Mouse (Mus musculus): ENCODE data around the gene Rev3l. TPM values are rescaled to one million over a fixed set of nuclear protein-coding genes. Genes with fewer than 3 reads are reported as not detected.

Rev3l gene
- polyA plus RNA-seq, 1 experiment from 2014 or later, result 18.2 TPM

GRCm38 (mm10) chr10:39730976-39731735 lies 762 bp upstream of the Rev3l start:
- Histone ChIP-seq H3K27me3 (ENCODE audit: control insufficient read depth, insufficient read depth, low read length) (no peaks in the 10 kb centered on the region), H3K27ac (ENCODE audit: low read length) (peak overlapping the region; percentile 100), H3K9ac (ENCODE audit: low read length) (peak overlapping the region; percentile 91), H3K4me2 (ENCODE audit: low read depth, low read length) (peak overlapping the region; percentile 57), H3K4me3 (replicated peaks; ENCODE audit: low read length) (peak overlapping the region; percentile 77), H3K4me1 (ENCODE audit: control insufficient read depth, insufficient read depth, low read length) (peaks cover 11% of the 10 kb centered on the region), H3K36me3 (ENCODE audit: control insufficient read depth, insufficient read depth, low read length) (no peaks in the 10 kb centered on the region), H3K9me3 (replicated peaks; ENCODE audit: control insufficient read depth, low read length) (no peaks in the 10 kb centered on the region)
- under 1% methylated on average over 49 of the region's 66 CpGs for WGBS
- ATAC-seq (ENCODE audit: insufficient read depth, low FRiP score), result peak; percentile 95

DNA sequence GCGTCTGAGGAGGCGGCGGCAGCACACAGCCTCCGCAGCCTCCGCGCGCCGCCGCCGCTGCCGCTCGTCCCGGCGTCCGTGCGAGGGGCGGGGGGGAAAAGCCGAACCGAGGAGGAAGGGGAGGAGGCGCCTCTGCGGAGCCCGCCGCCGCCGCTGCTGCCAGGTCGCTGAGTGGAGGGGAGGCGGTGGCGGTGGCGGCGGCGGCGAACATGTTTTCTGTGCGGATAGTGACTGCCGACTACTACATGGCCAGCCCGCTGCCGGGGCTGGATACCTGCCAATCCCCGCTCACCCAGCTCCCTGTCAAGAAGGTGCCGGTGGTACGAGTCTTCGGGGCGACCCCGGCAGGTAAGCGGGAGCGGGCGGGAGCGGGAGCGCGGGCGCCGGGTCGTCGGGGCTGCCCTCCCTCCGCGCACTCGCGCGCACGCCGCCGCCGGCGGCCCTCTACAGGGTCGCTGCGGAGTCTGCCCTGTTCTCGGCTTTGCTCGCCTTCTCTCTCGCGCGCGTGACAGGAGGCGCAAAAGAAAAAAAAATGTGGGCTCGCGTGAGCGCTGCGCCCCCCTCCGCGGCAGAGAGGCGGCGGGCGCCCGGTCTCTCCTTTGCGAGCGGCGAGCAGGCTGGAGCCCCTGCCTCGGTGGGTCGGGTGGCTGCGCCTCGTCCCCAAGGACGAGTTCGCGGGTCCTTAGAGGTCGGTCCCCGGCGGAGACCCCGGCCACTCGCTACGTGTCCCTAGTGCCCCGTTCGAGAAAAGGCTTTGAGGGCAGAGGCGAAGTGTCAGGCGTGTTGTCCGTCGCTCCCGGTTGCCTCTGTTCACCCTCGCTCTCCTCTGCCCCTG lies 565 bp downstream of the Rev3l start:
- under 1% methylated on average over 96 of the region's 105 CpGs for WGBS
- Histone ChIP-seq H3K36me3 (ENCODE audit: control insufficient read depth, insufficient read depth, low read length) (no peaks in the 10 kb centered on the region), H3K4me3 (replicated peaks; ENCODE audit: low read length) (peak overlapping the region; percentile 77), H3K9ac (ENCODE audit: low read length) (peak overlapping the region; percentile 91), H3K4me1 (ENCODE audit: control insufficient read depth, insufficient read depth, low read length) (peaks cover 11% of the 10 kb centered on the region), H3K4me2 (ENCODE audit: low read depth, low read length) (peak overlapping the region; percentile 68), H3K27me3 (ENCODE audit: control insufficient read depth, insufficient read depth, low read length) (no peaks in the 10 kb centered on the region), H3K27ac (ENCODE audit: low read length) (peak overlapping the region; percentile 100), H3K9me3 (replicated peaks; ENCODE audit: control insufficient read depth, low read length) (no peaks in the 10 kb centered on the region)
- ATAC-seq (ENCODE audit: insufficient read depth, low FRiP score), result peak; percentile 37

GRCm38 (mm10) chr10:39733101-39733399 lies 1.1 kb downstream of the Rev3l start:
- Histone ChIP-seq H3K9me3 (replicated peaks; ENCODE audit: control insufficient read depth, low read length) (no peaks in the 10 kb centered on the region), H3K9ac (ENCODE audit: low read length) (peak overlapping the region; percentile 91), H3K4me3 (replicated peaks; ENCODE audit: low read length) (peak overlapping the region; percentile 77), H3K36me3 (ENCODE audit: control insufficient read depth, insufficient read depth, low read length) (no peaks in the 10 kb centered on the region), H3K4me1 (ENCODE audit: control insufficient read depth, insufficient read depth, low read length) (peaks cover 11% of the 10 kb centered on the region), H3K27me3 (ENCODE audit: control insufficient read depth, insufficient read depth, low read length) (no peaks in the 10 kb centered on the region), H3K27ac (ENCODE audit: low read length) (peak overlapping the region; percentile 100), H3K4me2 (ENCODE audit: low read depth, low read length) (peak overlapping the region; percentile 68)
- no peak for ATAC-seq (ENCODE audit: insufficient read depth, low FRiP score)
- under 1% methylated on average over 9 of the region's 9 CpGs for WGBS

GRCm38 (mm10) chr10:39733421-39733930 lies 1.6 kb downstream of the Rev3l start:
- H3K4me1 ChIP-seq (ENCODE audit: control insufficient read depth, insufficient read depth, low read length), result peaks cover 11% of the 10 kb centered on the region
- peak overlapping the region; percentile 91 for H3K9ac ChIP-seq (ENCODE audit: low read length)
- WGBS, result 14% methylated on average over 10 of the region's 10 CpGs
- H3K4me2 ChIP-seq (ENCODE audit: low read depth, low read length), result peak overlapping the region; percentile 68
- H3K27me3 ChIP-seq (ENCODE audit: control insufficient read depth, insufficient read depth, low read length), result no peaks in the 10 kb centered on the region
- no peaks in the 10 kb centered on the region for H3K9me3 ChIP-seq (replicated peaks; ENCODE audit: control insufficient read depth, low read length)
- ATAC-seq (ENCODE audit: insufficient read depth, low FRiP score), result no peak
- no peaks in the 10 kb centered on the region for H3K36me3 ChIP-seq (ENCODE audit: control insufficient read depth, insufficient read depth, low read length)
- H3K27ac ChIP-seq (ENCODE audit: low read length), result peak overlapping the region; percentile 100
- peak overlapping the region; percentile 77 for H3K4me3 ChIP-seq (replicated peaks; ENCODE audit: low read length)

GRCm38 (mm10) chr10:39736187-39736586 lies 4.3 kb downstream of the Rev3l start:
- Histone ChIP-seq H3K36me3 (ENCODE audit: control insufficient read depth, insufficient read depth, low read length) (no peaks in the 10 kb centered on the region), H3K4me1 (ENCODE audit: control insufficient read depth, insufficient read depth, low read length) (peaks cover 11% of the 10 kb centered on the region), H3K9me3 (replicated peaks; ENCODE audit: control insufficient read depth, low read length) (no peaks in the 10 kb centered on the region), H3K9ac (ENCODE audit: low read length) (no peak overlapping the region), H3K27me3 (ENCODE audit: control insufficient read depth, insufficient read depth, low read length) (no peaks in the 10 kb centered on the region), H3K4me2 (ENCODE audit: low read depth, low read length) (no peak overlapping the region), H3K4me3 (replicated peaks; ENCODE audit: low read length) (no peak overlapping the region), H3K27ac (ENCODE audit: low read length) (no peak overlapping the region)
- 84% methylated on average over 4 of the region's 4 CpGs for WGBS
- ATAC-seq (ENCODE audit: insufficient read depth, low FRiP score), result no peak

DNA sequence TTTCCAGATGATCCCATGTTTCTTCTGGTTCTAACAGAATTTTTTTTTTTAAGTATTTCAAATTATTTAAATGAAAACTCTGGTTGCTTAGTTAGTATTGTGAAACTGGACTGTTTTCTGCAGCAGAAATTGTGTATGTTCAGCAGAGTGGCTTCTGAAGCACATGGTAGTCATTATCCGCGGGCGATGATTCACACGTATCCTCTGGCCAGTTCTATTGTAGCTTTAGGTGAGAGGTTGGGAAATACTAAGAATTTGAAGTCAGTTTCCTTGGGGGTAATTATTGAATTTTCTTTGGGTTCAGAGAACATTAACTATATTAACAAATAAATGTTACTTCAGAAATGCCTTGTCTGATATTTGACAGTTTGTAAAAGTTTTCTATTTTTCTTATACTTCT lies 10.1 kb downstream of the Rev3l start:
- H3K27me3 ChIP-seq (ENCODE audit: control insufficient read depth, insufficient read depth, low read length), result no peaks in the 10 kb centered on the region
- H3K36me3 ChIP-seq (ENCODE audit: control insufficient read depth, insufficient read depth, low read length), result no peaks in the 10 kb centered on the region
- H3K4me2 ChIP-seq (ENCODE audit: low read depth, low read length), result no peak overlapping the region
- no peak overlapping the region for H3K27ac ChIP-seq (ENCODE audit: low read length)
- WGBS, result 78% methylated on average over 4 of the region's 4 CpGs
- H3K4me1 ChIP-seq (ENCODE audit: control insufficient read depth, insufficient read depth, low read length), result no peaks in the 10 kb centered on the region
- no peak for ATAC-seq (ENCODE audit: insufficient read depth, low FRiP score)
- no peaks in the 10 kb centered on the region for H3K9me3 ChIP-seq (replicated peaks; ENCODE audit: control insufficient read depth, low read length)
- no peak overlapping the region for H3K4me3 ChIP-seq (replicated peaks; ENCODE audit: low read length)
- H3K9ac ChIP-seq (ENCODE audit: low read length), result no peak overlapping the region

DNA sequence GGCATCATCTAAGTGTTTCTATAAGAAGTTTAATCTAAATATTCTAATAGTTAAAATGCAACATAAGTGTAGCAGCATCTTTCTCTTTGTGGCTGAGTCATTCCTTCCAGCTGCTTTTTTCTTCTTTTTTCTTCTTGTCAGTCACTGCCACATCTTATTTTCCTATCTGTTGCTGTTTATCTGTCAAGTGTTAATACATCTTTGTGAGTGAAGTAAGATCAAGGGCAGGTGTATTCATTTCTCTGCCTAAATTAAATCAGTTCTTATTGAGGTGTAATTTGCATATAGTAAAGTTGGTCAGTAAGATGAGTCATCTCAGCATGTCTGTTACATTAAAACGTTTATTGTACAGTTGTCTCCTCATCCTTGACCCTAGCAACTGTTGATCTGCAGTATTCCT lies 32.8 kb downstream of the Rev3l start:
- 0 out of 2 replicates have a peak, but pooled peaks cover 3% of the 10 kb centered on the region for H3K36me3 ChIP-seq (ENCODE audit: control insufficient read depth, insufficient read depth, low read length)
- H3K4me3 ChIP-seq (replicated peaks; ENCODE audit: low read length), result no peak overlapping the region
- no peak overlapping the region for H3K4me2 ChIP-seq (ENCODE audit: low read depth, low read length)
- H3K9me3 ChIP-seq (replicated peaks; ENCODE audit: control insufficient read depth, low read length), result no peaks in the 10 kb centered on the region
- peaks cover 4% of the 10 kb centered on the region; the same call in 1 of the 2 replicates for H3K4me1 ChIP-seq (ENCODE audit: control insufficient read depth, insufficient read depth, low read length)
- no peak for ATAC-seq (ENCODE audit: insufficient read depth, low FRiP score)
- H3K27ac ChIP-seq (ENCODE audit: low read length), result no peak overlapping the region
- no peak overlapping the region for H3K9ac ChIP-seq (ENCODE audit: low read length)
- H3K27me3 ChIP-seq (ENCODE audit: control insufficient read depth, insufficient read depth, low read length), result no peaks in the 10 kb centered on the region
- 97% methylated on average over 1 of the region's 1 CpGs for WGBS

- Histone ChIP-seq H3K36me3 (ENCODE audit: control insufficient read depth, insufficient read depth, low read length) (no peaks in the 10 kb centered on the region), H3K9ac (ENCODE audit: low read length) (no peak overlapping the region), H3K4me2 (ENCODE audit: low read depth, low read length) (no peak overlapping the region), H3K27ac (ENCODE audit: low read length) (no peak overlapping the region), H3K27me3 (ENCODE audit: control insufficient read depth, insufficient read depth, low read length) (no peaks in the 10 kb centered on the region), H3K4me1 (ENCODE audit: control insufficient read depth, insufficient read depth, low read length) (peaks cover 4% of the 10 kb centered on the region; the same call in 1 of the 2 replicates), H3K4me3 (replicated peaks; ENCODE audit: low read length) (no peak overlapping the region), H3K9me3 (replicated peaks; ENCODE audit: control insufficient read depth, low read length) (no peaks in the 10 kb centered on the region)
- 54% methylated on average over 4 of the region's 4 CpGs for WGBS
- ATAC-seq (ENCODE audit: insufficient read depth, low FRiP score), result no peak
Observed at GRCm38 (mm10) chr10:39766702-39767101, 34.8 kb downstream of the Rev3l start.

DNA sequence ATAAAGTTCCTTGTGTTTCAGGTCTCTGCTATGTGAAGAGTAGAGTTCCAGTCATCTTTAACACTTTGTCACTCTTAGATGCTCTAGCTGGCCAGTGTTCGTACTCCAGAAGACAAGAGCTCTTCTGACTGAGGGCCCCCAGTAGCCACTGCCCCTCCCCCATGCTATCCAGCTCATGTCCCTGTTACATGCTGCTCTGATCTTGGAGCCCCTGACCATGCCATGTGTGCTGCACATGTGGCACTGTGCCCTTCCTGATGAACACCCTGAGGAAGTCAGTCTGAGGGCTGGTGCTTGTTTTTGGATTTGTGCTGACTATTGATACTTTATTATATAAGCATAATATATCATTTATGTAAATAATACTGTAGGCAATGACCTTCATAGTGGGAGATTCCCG lies 40.3 kb downstream of the Rev3l start:
- no peaks in the 10 kb centered on the region for H3K36me3 ChIP-seq (ENCODE audit: control insufficient read depth, insufficient read depth, low read length)
- WGBS, result 64% methylated on average over 2 of the region's 2 CpGs
- no peaks in the 10 kb centered on the region for H3K9me3 ChIP-seq (replicated peaks; ENCODE audit: control insufficient read depth, low read length)
- H3K27ac ChIP-seq (ENCODE audit: low read length), result no peak overlapping the region
- H3K4me2 ChIP-seq (ENCODE audit: low read depth, low read length), result no peak overlapping the region
- H3K9ac ChIP-seq (ENCODE audit: low read length), result no peak overlapping the region
- H3K4me3 ChIP-seq (replicated peaks; ENCODE audit: low read length), result no peak overlapping the region
- H3K4me1 ChIP-seq (ENCODE audit: control insufficient read depth, insufficient read depth, low read length), result 0 out of 2 replicates have a peak, but pooled peaks cover 3% of the 10 kb centered on the region
- ATAC-seq (ENCODE audit: insufficient read depth, low FRiP score), result no peak
- no peaks in the 10 kb centered on the region for H3K27me3 ChIP-seq (ENCODE audit: control insufficient read depth, insufficient read depth, low read length)
